Mouse (Mus musculus) kidney, postnatal 36 days (tissue): ENCODE data around the gene Trim62.

Experiments
- DNase-seq, 2 experiments: peaks; one replicate each; pipeline ENCODE4 v3.0.0; 2021 to 2022; ENCODE audit warnings: mixed read lengths in 2 of 2

Trim62 gene

GRCm38 (mm10) chr4:128883379-128883781 lies at the start of gene Trim62:
TSS of gene Trim62 (plus strand) at chr4:128883580.
- DNase-seq = peak; percentile 85 to 94

- no peak for DNase-seq
These were observed 45.2 kb upstream of the Trim62 start for GRCm38 (mm10) chr4:128838202-128838601.

- DNase-seq = peak; percentile 48 to 58
These were observed 43.3 kb upstream of the Trim62 start for GRCm38 (mm10) chr4:128839811-128840738.

- DNase-seq = no peak
These were observed 42.1 kb upstream of the Trim62 start for GRCm38 (mm10) chr4:128841259-128841658.

- DNase-seq = no peak
These were observed 38.8 kb upstream of the Trim62 start for GRCm38 (mm10) chr4:128844566-128844965.

- DNase-seq = no peak
These were observed 37.9 kb upstream of the Trim62 start for GRCm38 (mm10) chr4:128845367-128845973.

- DNase-seq = no peak
These were observed 34.4 kb upstream of the Trim62 start for GRCm38 (mm10) chr4:128848961-128849360.

- DNase-seq = no peak
These were observed 33.7 kb upstream of the Trim62 start for GRCm38 (mm10) chr4:128849686-128850085.

- DNase-seq = no peak
These were observed 31.0 kb upstream of the Trim62 start for GRCm38 (mm10) chr4:128852266-128852887.

GRCm38 (mm10) chr4:128853117-128853516 lies 30.3 kb upstream of the Trim62 start:
- DNase-seq = no peak

GRCm38 (mm10) chr4:128855613-128856040 lies 27.8 kb upstream of the Trim62 start:
- DNase-seq = peak; percentile 89

GRCm38 (mm10) chr4:128857212-128857611 lies 26.2 kb upstream of the Trim62 start:
- no peak for DNase-seq

- peak; percentile 79 to 89 for DNase-seq
These were observed 25.2 kb upstream of the Trim62 start for GRCm38 (mm10) chr4:128858226-128858625.

- no peak for DNase-seq
These were observed 24.5 kb upstream of the Trim62 start for GRCm38 (mm10) chr4:128858878-128859277.

- DNase-seq = no peak
These were observed 10.4 kb upstream of the Trim62 start for GRCm38 (mm10) chr4:128872992-128873391.

GRCm38 (mm10) chr4:128874062-128874461 lies 9.3 kb upstream of the Trim62 start:
- DNase-seq = no peak

- DNase-seq = no peak
These were observed 7.9 kb upstream of the Trim62 start for GRCm38 (mm10) chr4:128875439-128875838.

- no peak for DNase-seq
These were observed 5.9 kb upstream of the Trim62 start for GRCm38 (mm10) chr4:128877520-128877919.

- no peak for DNase-seq
These were observed 4.4 kb upstream of the Trim62 start for GRCm38 (mm10) chr4:128878901-128879491.

GRCm38 (mm10) chr4:128883801-128884710 lies 676 bp downstream of the Trim62 start:
- peak; percentile 36 to 76 for DNase-seq

GRCm38 (mm10) chr4:128884711-128885095 lies 1.3 kb downstream of the Trim62 start:
- no peak for DNase-seq

GRCm38 (mm10) chr4:128885540-128885939 lies 2.2 kb downstream of the Trim62 start:
- DNase-seq = no peak
